Mouse (Mus musculus) kidney, postnatal 0 days (tissue): Measurements from ENCODE around the gene Fbn1. TPM values are rescaled to one million over a fixed set of nuclear protein-coding genes. Genes with fewer than 3 reads are reported as not detected.

Experiments
- ATAC-seq: fragments of 200-750 bp; cut with Nextera tagmentation; replicated peaks from 2 replicates; pipeline ENCODE4 v1.8.0; 2017; ENCODE audit warnings: low read depth, moderate number of reproducible peaks, moderate TSS enrichment, moderate library complexity; ENCODE audit not compliant: low FRiP score
- DNase-seq: peaks from one replicate; pipeline ENCODE4 v3.0.0-alpha.2; 2016; ENCODE audit warnings: low spot score
- H3K27ac ChIP-seq: fragments of 300-500 bp; sonication (generic); 2 replicates; pipeline ENCODE4 v1.5.1; 2014; ENCODE audit warnings: mild to moderate bottlenecking
- H3K27me3 ChIP-seq: fragments of 300-500 bp; sonication (generic); 2 replicates; pipeline ENCODE4 v1.6.1; 2014; ENCODE audit warnings: low read length, mixed read lengths; ENCODE audit not compliant: insufficient read depth
- H3K36me3 ChIP-seq: fragments of 300-500 bp; sonication (generic); 2 replicates; pipeline ENCODE4 v1.6.1; 2014; ENCODE audit warnings: low read length, mixed read lengths; ENCODE audit not compliant: insufficient read depth
- H3K4me1 ChIP-seq: fragments of 300-500 bp; sonication (generic); replicated peaks from 2 replicates; pipeline ENCODE4 v1.6.1; 2014; ENCODE audit warnings: antibody characterized with exemption, low read length, mixed read lengths; ENCODE audit not compliant: insufficient read depth
- H3K4me2 ChIP-seq: fragments of 300-500 bp; sonication (generic); 2 replicates; pipeline ENCODE4 v1.6.1; 2014; ENCODE audit warnings: mild to moderate bottlenecking, low read length, moderate library complexity, mixed read lengths
- H3K4me3 ChIP-seq: fragments of 300-500 bp; sonication (generic); replicated peaks from 2 replicates; pipeline ENCODE4 v1.5.1; 2014; ENCODE audit warnings: low read depth, low read length
- H3K9ac ChIP-seq: fragments of 300-500 bp; sonication (generic); 2 replicates; pipeline ENCODE4 v1.6.1; 2014; ENCODE audit warnings: low read depth, low read length
- H3K9me3 ChIP-seq: fragments of 300-500 bp; sonication (generic); replicated peaks from 2 replicates; pipeline ENCODE4 v1.6.1; 2016; ENCODE audit warnings: low read length, inconsistent platforms, mixed read lengths
- CTCF ChIP-seq: IDR thresholded peaks from 2 replicates; pipeline ENCODE4 v1.5.1; 2016; ENCODE audit warnings: antibody characterized with exemption, low read depth, mild to moderate bottlenecking, moderate library complexity
- WGBS: fragments of 180-500 bp; shearing (Covaris S2); extraction: QIAGEN DNeasy Blood & Tissue Kit; methylation state at CpG from one replicate; pipeline ENCODE4 v1.1.7; 2014; 5-methylcytosine and 5-hydroxymethylcytosine counted together
- polyA plus RNA-seq: library from polyadenylated mRNA; unstranded; fragments of >200 nt; fragmentation: Nextera tagmentation; extraction: Ambion mirVana; gene quantifications from 2 replicates; pipeline ENCODE4 v1.2.1, GENCODE M21; 2015

Gene Fbn1
- polyA plus RNA-seq, 1 experiment from 2014 or later: 13.2 TPM

DNA sequence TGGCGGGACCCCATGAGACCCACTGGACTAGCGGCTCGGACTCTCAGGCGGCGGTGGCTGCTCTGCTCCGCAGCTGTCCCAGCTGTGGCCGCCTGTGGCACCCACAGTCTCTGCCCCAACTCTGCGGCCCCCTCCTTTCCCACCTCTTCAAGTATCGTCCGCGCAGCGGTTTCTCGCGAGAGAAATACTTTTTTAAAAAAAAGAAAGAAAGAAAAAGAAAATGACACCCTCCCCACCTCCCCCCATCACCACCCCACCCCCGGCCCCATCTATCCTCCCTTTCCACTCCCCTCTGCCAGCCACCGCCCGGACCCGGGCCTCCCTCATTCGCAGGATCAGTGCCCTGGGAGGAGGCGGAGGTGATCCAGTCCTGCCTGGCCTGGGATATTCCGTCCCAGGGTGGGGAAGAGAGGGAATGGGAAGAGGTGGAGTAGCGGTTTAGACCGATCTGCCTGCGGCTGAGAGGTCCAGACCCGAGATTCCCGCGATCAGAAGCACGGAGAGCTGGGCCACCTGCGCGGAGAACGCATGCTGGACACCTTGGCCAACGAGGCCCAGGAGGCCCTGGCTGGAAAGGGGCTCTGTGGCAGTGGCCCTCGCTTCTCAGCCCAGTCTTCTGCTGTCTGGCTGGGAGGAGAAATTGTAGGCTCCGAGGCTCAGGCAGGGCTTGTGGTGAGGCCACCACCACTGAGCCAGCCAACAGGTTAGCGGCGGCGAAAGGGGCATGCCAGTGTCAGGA lies 1.3 kb downstream of the Fbn1 start:
- Histone ChIP-seq H3K27me3 (no peaks in the 10 kb centered on the region), H3K36me3 (no peaks in the 10 kb centered on the region), H3K9ac (peak overlapping the region; percentile 72), H3K27ac (peak overlapping the region; percentile 84), H3K9me3 (no peaks in the 10 kb centered on the region), H3K4me1 (0 out of 2 replicates have a peak, but pooled peaks cover 5% of the 10 kb centered on the region), H3K4me2 (peak overlapping the region; percentile 94), H3K4me3 (peak overlapping the region; percentile 61)
- 3% methylated on average over 37 of the region's 37 CpGs for WGBS
- ATAC-seq: peak; percentile 94
- TF ChIP-seq CTCF: no peak
- peak; percentile 93 for DNase-seq

GRCm38 (mm10) chr2:125505746-125506315 lies 2.0 kb downstream of the Fbn1 start:
- peak; percentile 72 for DNase-seq
- no peaks in the 10 kb centered on the region for H3K9me3 ChIP-seq
- peak overlapping the region; percentile 84 for H3K27ac ChIP-seq
- peak overlapping the region; percentile 61 for H3K4me3 ChIP-seq
- ATAC-seq: peak; percentile 59
- H3K27me3 ChIP-seq: no peaks in the 10 kb centered on the region
- TF ChIP-seq CTCF: no peak
- under 1% methylated on average over 47 of the region's 48 CpGs for WGBS
- peak overlapping the region; percentile 94 for H3K4me2 ChIP-seq
- no peaks in the 10 kb centered on the region for H3K36me3 ChIP-seq
- H3K4me1 ChIP-seq: 0 out of 2 replicates have a peak, but pooled peaks cover 5% of the 10 kb centered on the region
- peak overlapping the region; percentile 72 for H3K9ac ChIP-seq

- TF ChIP-seq CTCF: no peak
- Histone ChIP-seq H3K4me3 (peak within 1 kb of the TSS; percentile 61), H3K4me2 (peak within 1 kb of the TSS; percentile 94), H3K9me3 (no peaks in the 10 kb centered on the region), H3K9ac (peak within 1 kb of the TSS; percentile 72), H3K36me3 (no peaks in the 10 kb centered on the region), H3K27ac (peak within 1 kb of the TSS; percentile 84), H3K27me3 (no peaks in the 10 kb centered on the region), H3K4me1 (0 out of 2 replicates have a peak, but pooled peaks cover 5% of the 10 kb centered on the region)
- ATAC-seq (peak; percentile 19; the same call in 1 of the 2 replicates), DNase-seq (peak; percentile 69)
- WGBS: under 1% methylated on average over 45 of the region's 45 CpGs
These were observed 2.6 kb downstream of the Fbn1 start, which contains the start of gene Gm9913 for GRCm38 (mm10) chr2:125505006-125505745. TSS of gene Gm9913 (plus strand) at chr2:125505089.

DNA sequence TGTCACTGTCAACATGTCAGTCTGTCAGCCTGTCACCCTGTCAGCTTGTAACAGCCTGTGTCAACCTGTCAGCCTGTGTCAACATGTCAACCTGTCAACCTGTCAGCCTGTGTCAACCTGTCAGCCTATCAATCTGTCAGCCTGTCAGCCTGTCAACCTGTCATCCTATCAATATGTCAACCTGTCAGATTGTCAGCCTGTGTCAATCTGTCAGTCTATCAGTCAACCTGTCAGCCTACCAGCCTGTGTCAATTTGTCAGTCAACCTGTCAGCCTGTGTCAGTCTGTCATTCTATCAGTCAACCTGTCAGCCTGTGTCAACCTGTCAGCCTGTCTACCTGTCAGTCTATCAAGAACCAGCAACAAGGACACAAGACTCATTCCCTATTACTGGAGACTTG lies 6.3 kb downstream of the Fbn1 start:
- H3K4me1 ChIP-seq: 0 out of 2 replicates have a peak, but pooled peaks cover under 1% of the 10 kb centered on the region
- no peaks in the 10 kb centered on the region for H3K9me3 ChIP-seq
- TF ChIP-seq CTCF: no peak
- no peaks in the 10 kb centered on the region for H3K36me3 ChIP-seq
- H3K4me3 ChIP-seq: no peak overlapping the region
- no peak overlapping the region for H3K27ac ChIP-seq
- H3K27me3 ChIP-seq: no peaks in the 10 kb centered on the region
- ATAC-seq (no peak), DNase-seq (no peak)
- H3K4me2 ChIP-seq: no peak overlapping the region
- H3K9ac ChIP-seq: no peak overlapping the region

- Histone ChIP-seq H3K9me3 (no peaks in the 10 kb centered on the region), H3K9ac (no peak overlapping the region), H3K27me3 (no peaks in the 10 kb centered on the region), H3K4me2 (no peak overlapping the region), H3K4me3 (no peak overlapping the region), H3K27ac (no peak overlapping the region), H3K36me3 (no peaks in the 10 kb centered on the region), H3K4me1 (no peaks in the 10 kb centered on the region)
- WGBS: 90% methylated on average over 7 of the region's 7 CpGs
- ATAC-seq (no peak), DNase-seq (no peak)
- no peak for TF ChIP-seq CTCF
These were observed 9.6 kb downstream of the Fbn1 start for GRCm38 (mm10) chr2:125498216-125498615.

GRCm38 (mm10) chr2:125496696-125497095 lies 11.1 kb downstream of the Fbn1 start:
- Histone ChIP-seq H3K4me1 (no peaks in the 10 kb centered on the region), H3K27me3 (no peaks in the 10 kb centered on the region), H3K9ac (no peak overlapping the region), H3K27ac (no peak overlapping the region), H3K4me3 (no peak overlapping the region), H3K9me3 (no peaks in the 10 kb centered on the region), H3K4me2 (no peak overlapping the region), H3K36me3 (no peaks in the 10 kb centered on the region)
- DNase-seq (no peak), ATAC-seq (no peak)
- TF ChIP-seq CTCF: no peak
- WGBS: 87% methylated on average over 5 of the region's 5 CpGs
